Mouse (Mus musculus) olfactory bulb, adult 2 months (tissue): ENCODE data around the gene Rps16.

Experiments
- CTCF ChIP-seq: fragments of 200-500 bp; IDR thresholded peaks from 2 replicates; pipeline ENCODE4 v1.5.1; 2012; ENCODE audit warnings: low read depth, mild to moderate bottlenecking, low read length, moderate library complexity; ENCODE audit not compliant: insufficient read depth
- POLR2A ChIP-seq: fragments of 200-500 bp; IDR thresholded peaks from 2 replicates; pipeline ENCODE4 v1.6.1; 2012; ENCODE audit warnings: mild to moderate bottlenecking, low read depth, low read length, moderate library complexity; ENCODE audit not compliant: insufficient read depth

- TF ChIP-seq POLR2A = no peak
- TF ChIP-seq CTCF = no peak
Measured at GRCm38 (mm10) chr7:28385196-28385595, 34.7 kb downstream of the Rps16 start.
